Mouse (Mus musculus) bone marrow macrophage, adult 2 months (primary cell): ENCODE measurements around the gene Palld.

Source experiments
- CTCF ChIP-seq: IDR thresholded peaks from 2 replicates; pipeline ENCODE4 v1.5.1; 2012; ENCODE audit warnings: low read depth, mild to moderate bottlenecking, low read length, moderate library complexity
- POLR2A ChIP-seq: IDR thresholded peaks from 2 replicates; pipeline ENCODE4 v1.6.1; 2012; ENCODE audit warnings: mild to moderate bottlenecking, low read depth, low read length, borderline replicate concordance

DNA sequence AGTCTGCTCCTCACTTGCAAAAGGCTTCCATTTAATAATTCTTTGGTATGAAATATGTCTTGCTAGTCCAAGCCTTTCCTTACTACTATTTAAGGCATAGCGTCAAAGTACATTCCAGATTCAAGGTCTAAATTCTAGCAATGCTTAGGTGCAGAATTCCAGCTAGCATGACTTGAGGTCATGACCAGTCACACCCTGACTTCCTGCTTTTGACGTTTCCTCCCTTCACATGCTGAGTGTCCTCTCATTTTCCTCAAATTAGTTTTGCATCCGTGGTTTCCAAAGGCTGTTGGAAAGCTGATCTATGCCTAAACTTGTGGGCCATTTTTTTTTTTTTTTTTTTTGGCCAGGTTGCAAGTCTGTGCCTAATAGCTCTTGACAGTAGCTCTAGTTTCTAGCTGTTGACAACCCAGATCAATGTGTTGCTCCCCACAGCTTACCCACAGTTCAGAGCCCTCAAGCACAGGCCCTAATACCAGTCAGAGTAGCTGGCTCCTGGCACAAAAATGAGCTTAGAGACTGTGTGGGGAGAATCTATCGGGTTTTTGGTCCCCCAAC lies 327.3 kb downstream of the Palld start:
- TF ChIP-seq POLR2A (no peak), CTCF (no peak)
